Mouse (Mus musculus): ENCODE results near the gene Uckl1.

The Uckl1 gene

GRCm38 (mm10) chr2:181585506-181585905 is 814 bp upstream of the Uckl1 start:
- Histone ChIP-seq H3K36me3 (ENCODE audit: insufficient read depth, low read length) (peaks cover 75% of the 10 kb centered on the region), H3K4me1 (replicated peaks; ENCODE audit: low read depth, low read length) (peaks cover 30% of the 10 kb centered on the region), H3K27me3 (ENCODE audit: insufficient read depth, low read length) (no peaks in the 10 kb centered on the region), H3K4me3 (replicated peaks; ENCODE audit: low read length) (no peak overlapping the region), H3K9me3 (ENCODE audit: low read length) (no peaks in the 10 kb centered on the region)
- TF ChIP-seq POU5F1 (IDR thresholded peaks at IDR 0.05; ENCODE audit: borderline replicate concordance, low read length) (no peak), CTCF (conservative IDR thresholded peaks at IDR 0.05; ENCODE audit: low read length) (no peak), NANOG (IDR thresholded peaks at IDR 0.05; ENCODE audit: borderline replicate concordance, low read length) (no peak)

GRCm38 (mm10) chr2:181583460-181584257 is 1.0 kb downstream of the Uckl1 start:
- H3K27me3 ChIP-seq (ENCODE audit: insufficient read depth, low read length), result no peaks in the 10 kb centered on the region
- no peak overlapping the region for H3K4me3 ChIP-seq (replicated peaks; ENCODE audit: low read length)
- TF ChIP-seq POU5F1 (IDR thresholded peaks at IDR 0.05; ENCODE audit: borderline replicate concordance, low read length) (no peak), CTCF (conservative IDR thresholded peaks at IDR 0.05; ENCODE audit: low read length) (no peak), NANOG (IDR thresholded peaks at IDR 0.05; ENCODE audit: borderline replicate concordance, low read length) (no peak)
- peaks cover 56% of the 10 kb centered on the region for H3K36me3 ChIP-seq (ENCODE audit: insufficient read depth, low read length)
- no peaks in the 10 kb centered on the region for H3K9me3 ChIP-seq (ENCODE audit: low read length)
- H3K4me1 ChIP-seq (replicated peaks; ENCODE audit: low read depth, low read length), result peaks cover 37% of the 10 kb centered on the region

- no peaks in the 10 kb centered on the region for H3K27me3 ChIP-seq (ENCODE audit: insufficient read depth, low read length)
- H3K9me3 ChIP-seq (ENCODE audit: low read length), result no peaks in the 10 kb centered on the region
- TF ChIP-seq POU5F1 (IDR thresholded peaks at IDR 0.05; ENCODE audit: borderline replicate concordance, low read length), result no peak
- no peak for TF ChIP-seq NANOG (IDR thresholded peaks at IDR 0.05; ENCODE audit: borderline replicate concordance, low read length)
- TF ChIP-seq CTCF (conservative IDR thresholded peaks at IDR 0.05; ENCODE audit: low read length), result no peak
- peaks cover 49% of the 10 kb centered on the region for H3K36me3 ChIP-seq (ENCODE audit: insufficient read depth, low read length)
- no peak overlapping the region for H3K4me3 ChIP-seq (replicated peaks; ENCODE audit: low read length)
- H3K4me1 ChIP-seq (replicated peaks; ENCODE audit: low read depth, low read length), result peaks cover 31% of the 10 kb centered on the region
Measured at GRCm38 (mm10) chr2:181582939-181583338, 1.8 kb downstream of the Uckl1 start.

- Histone ChIP-seq H3K9me3 (ENCODE audit: low read length) (no peaks in the 10 kb centered on the region), H3K27me3 (ENCODE audit: insufficient read depth, low read length) (no peaks in the 10 kb centered on the region), H3K4me3 (replicated peaks; ENCODE audit: low read length) (peak overlapping the region; percentile 91), H3K4me1 (replicated peaks; ENCODE audit: low read depth, low read length) (peaks cover 28% of the 10 kb centered on the region), H3K36me3 (ENCODE audit: insufficient read depth, low read length) (peaks cover 43% of the 10 kb centered on the region)
- TF ChIP-seq POU5F1 (IDR thresholded peaks at IDR 0.05; ENCODE audit: borderline replicate concordance, low read length), result no peak
- TF ChIP-seq NANOG (IDR thresholded peaks at IDR 0.05; ENCODE audit: borderline replicate concordance, low read length), result no peak
Measured at GRCm38 (mm10) chr2:181582358-181582757, 2.3 kb downstream of the Uckl1 start.

- H3K27me3 ChIP-seq (ENCODE audit: insufficient read depth, low read length), result peaks cover 4% of the 10 kb centered on the region; the same call in 1 of the 2 replicates
- peaks cover 28% of the 10 kb centered on the region for H3K4me1 ChIP-seq (replicated peaks; ENCODE audit: low read depth, low read length)
- peaks cover 35% of the 10 kb centered on the region for H3K36me3 ChIP-seq (ENCODE audit: insufficient read depth, low read length)
- H3K9me3 ChIP-seq (ENCODE audit: low read length), result no peaks in the 10 kb centered on the region
- peak overlapping the region; percentile 91 for H3K4me3 ChIP-seq (replicated peaks; ENCODE audit: low read length)
- TF ChIP-seq NANOG (IDR thresholded peaks at IDR 0.05; ENCODE audit: borderline replicate concordance, low read length) (no peak), CTCF (conservative IDR thresholded peaks at IDR 0.05; ENCODE audit: low read length) (no peak), POU5F1 (IDR thresholded peaks at IDR 0.05; ENCODE audit: borderline replicate concordance, low read length) (no peak)
Measured at GRCm38 (mm10) chr2:181581402-181582120, 3.1 kb downstream of the Uckl1 start.

- peak; percentile 78 for TF ChIP-seq CTCF (conservative IDR thresholded peaks at IDR 0.05; ENCODE audit: low read length)
- no peak for TF ChIP-seq POU5F1 (IDR thresholded peaks at IDR 0.05; ENCODE audit: borderline replicate concordance, low read length)
- H3K4me1 ChIP-seq (replicated peaks; ENCODE audit: low read depth, low read length), result peaks cover 28% of the 10 kb centered on the region
- peaks cover 30% of the 10 kb centered on the region for H3K36me3 ChIP-seq (ENCODE audit: insufficient read depth, low read length)
- H3K9me3 ChIP-seq (ENCODE audit: low read length), result no peaks in the 10 kb centered on the region
- peaks cover 4% of the 10 kb centered on the region; the same call in 1 of the 2 replicates for H3K27me3 ChIP-seq (ENCODE audit: insufficient read depth, low read length)
- H3K4me3 ChIP-seq (replicated peaks; ENCODE audit: low read length), result peak overlapping the region; percentile 91
Measured at GRCm38 (mm10) chr2:181581016-181581401, 3.7 kb downstream of the Uckl1 start.

GRCm38 (mm10) chr2:181580131-181580772 is 4.4 kb downstream of the Uckl1 start:
- Histone ChIP-seq H3K4me1 (replicated peaks; ENCODE audit: low read depth, low read length) (peaks cover 28% of the 10 kb centered on the region), H3K27me3 (ENCODE audit: insufficient read depth, low read length) (peaks cover 4% of the 10 kb centered on the region; the same call in 1 of the 2 replicates), H3K9me3 (ENCODE audit: low read length) (no peaks in the 10 kb centered on the region), H3K36me3 (ENCODE audit: insufficient read depth, low read length) (peaks cover 22% of the 10 kb centered on the region), H3K4me3 (replicated peaks; ENCODE audit: low read length) (peak overlapping the region; percentile 91)
- TF ChIP-seq NANOG (IDR thresholded peaks at IDR 0.05; ENCODE audit: borderline replicate concordance, low read length) (no peak), CTCF (conservative IDR thresholded peaks at IDR 0.05; ENCODE audit: low read length) (no peak), POU5F1 (IDR thresholded peaks at IDR 0.05; ENCODE audit: borderline replicate concordance, low read length) (no peak)

- Histone ChIP-seq H3K4me1 (replicated peaks; ENCODE audit: low read depth, low read length) (peaks cover 28% of the 10 kb centered on the region), H3K4me3 (replicated peaks; ENCODE audit: low read length) (no peak overlapping the region), H3K9me3 (ENCODE audit: low read length) (no peaks in the 10 kb centered on the region), H3K36me3 (ENCODE audit: insufficient read depth, low read length) (peaks cover 17% of the 10 kb centered on the region), H3K27me3 (ENCODE audit: insufficient read depth, low read length) (peaks cover 4% of the 10 kb centered on the region; the same call in 1 of the 2 replicates)
- TF ChIP-seq NANOG (IDR thresholded peaks at IDR 0.05; ENCODE audit: borderline replicate concordance, low read length), result no peak
- no peak for TF ChIP-seq POU5F1 (IDR thresholded peaks at IDR 0.05; ENCODE audit: borderline replicate concordance, low read length)
- no peak for TF ChIP-seq CTCF (conservative IDR thresholded peaks at IDR 0.05; ENCODE audit: low read length)
Measured at GRCm38 (mm10) chr2:181579681-181580080, 5.0 kb downstream of the Uckl1 start.

Data from E14TG2a.4 (cell line).